Mouse (Mus musculus): ENCODE measurements around the gene Mtg1. TPM values are rescaled to one million over a fixed set of nuclear protein-coding genes. Genes with fewer than 3 reads are reported as not detected.
A peak's percentile ranks its signal among the peaks of the same experiment; 100 is the strongest.

The Mtg1 gene
- total RNA-seq (2014; fragmentation: Nextera tagmentation) = 39.7 and 53.5 TPM in 2 replicates
- 8.3 and 13.0 TPM in 2 replicates for total RNA-seq (2017)

GRCm38 (mm10) chr7:140137135-140138020 is at the start of gene Mtg1:
TSS of gene Mtg1 (plus strand) at chr7:140137564.
- peak; percentile 85 for ATAC-seq (replicated peaks; ENCODE audit: low FRiP score, low TSS enrichment, poor library complexity, severe bottlenecking)

DNA sequence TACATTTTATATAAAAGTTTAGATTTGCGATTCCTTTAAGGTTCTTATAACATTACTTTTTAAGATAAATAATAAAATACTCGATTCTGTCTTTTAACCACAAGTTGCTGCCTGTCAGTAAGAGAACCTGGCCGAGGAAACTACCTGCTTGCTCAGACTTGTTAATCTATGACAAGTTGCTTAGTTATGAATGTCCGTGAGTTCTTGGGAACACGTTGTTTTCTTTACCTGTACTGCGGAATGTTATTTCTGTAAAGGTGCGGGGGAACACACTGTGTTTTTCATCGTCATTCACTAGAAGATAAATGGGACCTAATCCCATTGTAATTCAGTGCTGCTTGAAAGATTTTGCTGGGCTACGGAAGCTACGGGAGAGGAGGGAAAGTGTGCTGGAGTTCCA is 46.8 kb upstream of the Mtg1 start:
- no peak for ATAC-seq (replicated peaks; ENCODE audit: low FRiP score, low TSS enrichment, poor library complexity, severe bottlenecking)

- 0 out of 2 replicates have a peak, but pooled peaks have one; percentile 8 for ATAC-seq (replicated peaks; ENCODE audit: low FRiP score, low TSS enrichment, poor library complexity, severe bottlenecking)
Measured at GRCm38 (mm10) chr7:140092924-140093528, 44.3 kb upstream of the Mtg1 start, which contains the start of gene Prap1. TSS of gene Prap1 (plus strand) at chr7:140093395.

DNA sequence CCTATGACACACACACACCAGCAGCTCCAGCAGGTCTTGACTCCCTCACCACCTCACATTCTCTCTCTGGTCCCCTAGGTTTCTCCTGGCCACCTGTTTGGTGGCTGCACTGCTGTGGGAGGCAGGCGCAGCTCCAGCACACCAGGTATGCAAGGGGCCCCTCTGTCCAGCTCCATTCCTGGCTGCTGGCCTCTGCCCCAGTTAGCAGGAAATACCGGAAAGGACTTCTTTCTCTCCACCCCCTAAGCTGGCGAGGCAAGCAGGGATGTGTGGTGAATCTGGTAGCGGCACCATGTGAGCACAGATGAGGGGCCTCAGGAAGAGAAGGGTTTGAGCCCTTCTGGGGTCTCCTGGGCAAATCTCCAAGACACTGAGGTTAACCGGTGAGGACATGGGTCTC is 42.4 kb upstream of the Mtg1 start:
- ATAC-seq (replicated peaks; ENCODE audit: low FRiP score, low TSS enrichment, poor library complexity, severe bottlenecking) = no peak

- no peak for ATAC-seq (replicated peaks; ENCODE audit: low FRiP score, low TSS enrichment, poor library complexity, severe bottlenecking)
Measured at GRCm38 (mm10) chr7:140095556-140095955, 41.8 kb upstream of the Mtg1 start.

DNA sequence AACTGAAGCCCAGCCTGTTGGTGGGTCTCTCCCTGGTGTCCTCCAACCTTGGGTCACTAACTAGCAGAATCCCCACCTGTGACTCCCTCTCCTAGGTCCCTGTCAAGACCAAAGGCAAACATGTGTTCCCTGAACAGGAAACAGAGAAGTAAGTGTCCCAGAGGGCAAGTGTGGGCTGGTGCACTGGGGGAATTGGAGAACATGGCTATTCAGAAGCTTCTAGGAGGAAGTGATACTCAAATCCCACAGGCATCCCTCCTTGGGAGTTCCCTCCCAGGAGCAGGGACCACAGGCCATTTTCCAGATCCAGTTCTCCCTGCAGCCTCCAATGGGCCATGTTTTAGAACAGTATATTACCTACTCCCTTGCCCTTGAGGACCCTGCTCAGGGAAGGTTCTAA is 41.3 kb upstream of the Mtg1 start:
- ATAC-seq (replicated peaks; ENCODE audit: low FRiP score, low TSS enrichment, poor library complexity, severe bottlenecking) = no peak

GRCm38 (mm10) chr7:140098466-140098865 is 38.9 kb upstream of the Mtg1 start:
- ATAC-seq (replicated peaks; ENCODE audit: low FRiP score, low TSS enrichment, poor library complexity, severe bottlenecking) = no peak

DNA sequence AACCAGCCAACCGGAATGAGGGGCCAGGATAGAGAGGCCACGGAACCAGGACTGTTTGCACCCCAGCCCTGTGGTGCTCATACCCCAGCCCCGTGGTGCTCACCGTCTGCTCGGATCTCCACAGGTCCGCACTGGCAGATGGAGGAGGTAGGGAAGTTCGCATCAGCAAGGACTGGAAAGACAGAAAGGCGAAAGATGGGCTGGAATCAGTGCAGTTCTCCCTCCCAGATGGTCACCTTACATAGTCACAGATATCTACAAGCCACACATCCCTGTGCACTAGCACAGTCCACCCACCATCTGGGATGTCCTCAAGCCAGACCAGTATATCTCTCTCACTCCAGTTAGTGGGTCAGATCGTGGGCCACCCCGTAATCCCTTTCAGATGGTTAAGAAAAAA is 35.9 kb upstream of the Mtg1 start:
- no peak for ATAC-seq (replicated peaks; ENCODE audit: low FRiP score, low TSS enrichment, poor library complexity, severe bottlenecking)

DNA sequence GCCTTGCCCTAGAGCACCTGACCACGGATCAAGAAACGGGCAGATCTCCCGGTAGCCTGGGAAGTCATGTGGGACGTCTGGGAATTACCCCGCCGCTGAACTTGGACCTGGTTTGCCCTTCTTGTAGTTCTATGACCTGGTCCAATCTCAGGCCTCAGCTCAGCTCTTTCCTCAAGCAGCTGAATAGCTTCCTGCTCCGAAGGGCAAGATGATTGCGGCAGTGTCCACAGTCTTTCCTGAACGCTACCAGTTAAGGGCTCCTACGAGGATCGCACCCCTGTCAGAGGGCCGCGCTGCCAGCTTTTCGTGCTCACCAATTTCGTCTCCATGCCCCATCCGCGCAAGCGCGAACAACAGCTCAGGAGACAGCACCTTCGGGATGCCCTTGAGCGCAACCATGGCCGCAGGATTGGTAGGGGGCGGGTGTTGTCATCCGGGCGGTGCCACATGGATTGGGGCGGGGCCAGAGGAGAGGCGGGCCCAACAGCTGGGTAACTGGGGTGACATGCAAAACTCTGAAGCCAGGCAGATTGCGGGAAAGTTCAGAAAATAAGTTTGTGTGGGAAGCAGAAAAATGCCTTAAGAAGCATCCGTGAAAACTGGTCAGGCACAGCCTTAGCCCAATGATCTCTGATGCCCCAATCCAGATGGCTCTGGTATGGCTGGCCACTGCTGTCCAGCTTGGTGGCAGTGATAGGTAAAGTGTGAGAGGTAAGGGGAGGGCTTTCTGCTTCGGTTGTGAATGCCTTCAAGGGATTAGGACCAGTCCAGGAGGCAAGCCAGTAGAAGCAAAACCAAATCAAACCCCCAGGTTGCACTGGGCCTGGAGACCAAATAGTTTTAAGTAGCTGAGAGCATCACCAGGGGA is 35.1 kb upstream of the Mtg1 start, which contains the start of gene Fuom:
TSS of gene Fuom (minus strand) at position 449 of the 868 bp plus-strand sequence.
- ATAC-seq (replicated peaks; ENCODE audit: low FRiP score, low TSS enrichment, poor library complexity, severe bottlenecking) = peak; percentile 97

- ATAC-seq (replicated peaks; ENCODE audit: low FRiP score, low TSS enrichment, poor library complexity, severe bottlenecking) = no peak
Measured at GRCm38 (mm10) chr7:140104009-140104408, 33.4 kb upstream of the Mtg1 start.

DNA sequence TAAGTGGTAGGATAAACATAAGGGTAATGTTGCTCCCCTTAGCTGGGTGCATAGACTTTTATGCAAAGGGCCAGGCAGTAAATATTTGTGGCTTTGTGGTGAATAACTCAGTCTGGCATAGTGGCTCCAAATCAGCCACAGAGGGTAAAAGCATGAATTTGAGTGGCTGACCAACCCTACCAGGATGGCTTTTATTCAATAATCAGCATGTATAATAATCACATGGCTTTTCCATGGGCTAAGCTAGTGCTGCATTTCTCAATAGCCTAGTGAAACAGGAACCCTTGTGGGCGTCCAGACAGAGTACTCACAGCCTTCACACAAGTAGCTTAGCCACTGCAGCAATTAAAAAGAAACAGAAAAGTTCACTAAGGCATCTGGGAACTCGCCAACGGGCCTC is 25.4 kb upstream of the Mtg1 start:
- ATAC-seq (replicated peaks; ENCODE audit: low FRiP score, low TSS enrichment, poor library complexity, severe bottlenecking) = no peak

DNA sequence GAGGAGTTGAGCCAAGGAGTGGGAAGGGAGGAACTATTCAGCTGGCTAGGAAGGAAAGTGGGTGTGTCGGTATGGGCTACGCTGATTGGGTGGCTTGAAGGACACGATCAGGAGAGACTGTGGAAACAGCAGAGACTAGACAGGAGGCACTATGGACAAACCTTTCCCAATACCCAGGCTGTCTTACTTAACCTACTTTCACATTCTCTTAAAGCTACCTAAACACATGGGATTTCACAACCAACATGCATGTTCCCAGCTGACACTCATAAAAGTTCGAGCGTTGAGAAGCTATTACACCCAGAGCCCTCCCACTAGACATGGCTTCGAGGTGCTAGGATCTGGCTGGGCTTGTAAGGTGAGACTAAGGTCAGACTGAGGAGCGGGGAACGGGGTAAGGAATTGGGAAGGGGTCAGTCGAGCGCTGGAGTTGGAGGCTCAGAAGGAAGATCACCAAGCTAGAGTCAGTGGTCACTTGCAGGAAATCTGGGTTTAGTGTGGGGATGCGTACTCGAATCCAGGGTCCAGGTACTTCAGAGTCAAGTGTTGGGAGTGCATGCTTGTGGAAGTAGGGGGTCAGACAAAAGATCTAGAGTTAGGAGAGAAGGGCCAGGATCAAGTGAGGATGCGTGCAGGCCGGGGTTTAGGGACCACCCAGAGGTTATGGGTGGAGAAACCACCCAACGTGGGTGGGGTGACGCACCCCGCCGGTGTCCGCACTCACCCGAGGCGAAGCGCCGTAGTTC is 21.6 kb upstream of the Mtg1 start, which contains the start of gene Paox:
TSS of gene Paox (plus strand) at position 217 of the 746 bp plus-strand sequence.
- peak; percentile 79 for ATAC-seq (replicated peaks; ENCODE audit: low FRiP score, low TSS enrichment, poor library complexity, severe bottlenecking)

DNA sequence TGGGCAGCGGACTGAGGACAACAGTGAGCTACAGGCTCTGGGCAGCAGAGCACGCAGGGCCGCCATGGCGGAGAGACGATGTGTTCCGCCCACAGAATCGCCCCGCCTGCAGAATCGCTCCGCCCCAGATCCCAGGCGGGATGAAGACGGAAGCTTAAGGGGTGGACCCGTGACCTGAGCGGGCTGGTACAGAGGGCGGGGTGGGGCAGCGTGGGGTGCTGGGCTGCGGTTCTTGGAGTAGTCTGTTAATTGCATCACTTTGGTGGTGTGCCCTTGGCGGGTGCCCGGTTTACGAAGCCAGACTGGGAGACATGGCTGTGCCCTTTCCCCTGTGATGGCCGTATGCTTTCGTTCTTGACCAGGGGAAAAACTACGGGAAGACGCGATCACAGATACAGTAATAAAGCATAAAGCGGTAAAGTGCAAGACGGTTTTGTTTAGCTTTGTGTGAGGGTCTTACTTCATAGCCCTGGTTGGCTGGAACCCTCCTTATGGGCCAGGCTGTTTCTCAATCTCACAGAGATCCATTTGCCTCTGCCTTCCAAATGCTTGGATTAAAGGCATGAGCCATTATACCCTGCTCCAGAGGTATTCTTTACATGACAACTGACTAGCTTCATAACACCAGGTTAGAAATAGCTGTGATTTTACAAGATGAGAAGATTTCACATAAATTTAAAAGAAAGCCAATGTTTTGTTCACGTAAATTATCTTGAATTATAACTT is 20.9 kb upstream of the Mtg1 start, which contains the start of gene Echs1:
TSS of gene Echs1 (minus strand) at position 148 of the 726 bp plus-strand sequence.
- peak; percentile 99 for ATAC-seq (replicated peaks; ENCODE audit: low FRiP score, low TSS enrichment, poor library complexity, severe bottlenecking)

DNA sequence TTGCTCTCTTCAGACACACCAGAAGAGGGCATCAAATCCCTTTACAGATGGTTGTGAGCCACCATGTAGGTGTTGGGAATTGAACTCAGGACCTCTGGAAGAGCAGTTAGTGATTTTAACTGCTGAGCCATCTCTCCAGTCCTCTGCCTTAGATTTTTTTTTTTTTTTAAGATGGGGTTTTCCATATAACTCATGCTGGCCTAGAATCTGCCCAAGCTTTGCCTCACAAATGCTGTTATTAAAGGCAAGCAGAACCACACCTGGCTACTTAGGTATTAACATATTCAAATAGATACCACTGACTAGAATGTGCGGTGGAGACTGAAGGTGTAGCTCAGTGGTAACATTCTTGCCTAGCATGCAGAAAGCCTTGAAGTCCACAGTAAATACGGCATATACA is 16.9 kb upstream of the Mtg1 start:
- ATAC-seq (replicated peaks; ENCODE audit: low FRiP score, low TSS enrichment, poor library complexity, severe bottlenecking) = no peak

GRCm38 (mm10) chr7:140121338-140121910 is 15.9 kb upstream of the Mtg1 start:
- ATAC-seq (replicated peaks; ENCODE audit: low FRiP score, low TSS enrichment, poor library complexity, severe bottlenecking) = no peak

DNA sequence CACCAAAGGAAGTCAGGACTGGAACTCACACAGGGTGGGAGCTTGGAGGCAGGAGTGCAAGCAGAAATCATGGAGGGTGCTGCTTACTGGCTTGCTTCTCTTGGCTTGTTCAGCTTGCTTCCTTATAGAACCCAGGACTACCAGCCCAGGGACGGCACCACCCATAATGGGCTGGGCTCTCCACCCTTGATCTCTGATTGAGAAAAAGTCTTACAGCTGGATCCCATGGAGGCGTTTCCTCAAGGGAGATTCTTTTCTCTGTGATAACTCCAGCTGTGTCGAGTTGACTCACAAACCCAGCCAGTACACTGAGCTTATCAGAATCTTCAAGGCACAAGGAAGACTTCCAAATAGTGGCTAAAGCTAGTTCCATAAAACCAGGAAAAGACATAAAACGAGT is 14.6 kb upstream of the Mtg1 start:
- no peak for ATAC-seq (replicated peaks; ENCODE audit: low FRiP score, low TSS enrichment, poor library complexity, severe bottlenecking)

DNA sequence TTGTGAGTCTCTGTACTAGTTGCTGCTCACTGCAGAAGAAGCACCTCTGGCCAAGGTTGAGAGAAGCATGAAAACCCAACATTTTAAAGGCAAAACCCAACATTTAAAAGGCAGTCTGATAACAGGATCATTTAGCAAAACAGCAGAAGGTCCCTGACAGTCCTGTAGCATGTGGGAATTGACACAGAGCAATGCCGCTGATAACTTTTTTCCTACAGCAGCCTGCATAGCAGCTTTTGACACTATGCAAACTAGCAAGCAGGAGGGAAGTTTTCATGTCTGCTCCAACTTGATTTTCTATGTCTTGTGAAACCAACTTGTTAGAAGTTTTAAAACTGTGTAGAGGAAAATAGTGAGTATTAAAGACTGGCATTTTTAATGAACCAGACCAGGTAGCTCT is 13.0 kb upstream of the Mtg1 start:
- no peak for ATAC-seq (replicated peaks; ENCODE audit: low FRiP score, low TSS enrichment, poor library complexity, severe bottlenecking)

Data from megakaryocyte-erythroid progenitor cell, adult 5-6 weeks (primary cell).